Mouse (Mus musculus): ENCODE results near the gene Oat.

The Oat gene

GRCm38 (mm10) chr7:132541566-132541965 lies 34.6 kb downstream of the Oat start:
- no peak for DNase-seq (ENCODE audit: low spot score)

- DNase-seq (ENCODE audit: low spot score): no peak
Measured at GRCm38 (mm10) chr7:132540597-132540996, 35.6 kb downstream of the Oat start.

DNA sequence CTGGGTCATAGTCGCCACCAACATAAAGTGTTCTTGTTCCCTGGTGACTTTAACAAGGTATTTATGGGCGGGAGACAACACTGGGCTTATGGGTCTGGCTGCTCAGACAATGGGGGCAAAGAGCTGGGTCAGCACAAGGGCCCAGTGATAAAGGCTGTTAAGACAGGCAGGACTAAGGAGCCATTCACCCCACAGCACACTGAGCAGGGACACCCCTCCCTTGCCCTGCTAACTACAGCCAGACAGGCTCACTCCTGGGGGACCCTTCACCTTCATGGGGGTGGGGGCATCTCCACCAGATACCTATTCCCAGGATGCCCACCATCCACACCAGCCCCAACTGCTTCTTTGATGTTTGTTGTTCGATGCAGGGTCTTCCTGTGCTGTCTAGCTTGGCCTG lies 47.0 kb downstream of the Oat start:
- no peak for DNase-seq (ENCODE audit: low spot score)

- DNase-seq (ENCODE audit: low spot score): no peak
Measured at GRCm38 (mm10) chr7:132513419-132513982, 62.7 kb downstream of the Oat start.

DNA sequence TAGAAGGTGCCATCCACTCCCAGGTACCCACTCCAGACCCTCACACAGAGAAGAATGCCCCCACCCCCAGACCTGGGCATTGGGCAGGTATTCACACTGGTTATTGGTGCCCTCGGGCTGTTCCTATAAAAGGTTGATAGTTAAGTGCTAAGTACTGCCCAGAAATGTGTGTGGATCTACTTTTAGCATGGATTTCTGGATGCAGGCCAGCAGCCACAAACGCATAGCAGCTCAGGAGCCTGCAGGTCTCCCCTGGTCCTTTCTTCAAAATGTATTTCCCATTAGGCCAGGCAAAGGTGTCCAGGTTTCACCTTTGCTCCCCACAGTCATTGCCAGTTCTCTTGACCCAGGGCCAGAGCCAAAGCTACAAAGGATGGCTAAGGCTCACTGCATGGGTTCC lies 67.1 kb downstream of the Oat start:
- DNase-seq (ENCODE audit: low spot score): no peak
